Mouse (Mus musculus): Measurements from ENCODE around the gene Hist1h2bg.

DNA sequence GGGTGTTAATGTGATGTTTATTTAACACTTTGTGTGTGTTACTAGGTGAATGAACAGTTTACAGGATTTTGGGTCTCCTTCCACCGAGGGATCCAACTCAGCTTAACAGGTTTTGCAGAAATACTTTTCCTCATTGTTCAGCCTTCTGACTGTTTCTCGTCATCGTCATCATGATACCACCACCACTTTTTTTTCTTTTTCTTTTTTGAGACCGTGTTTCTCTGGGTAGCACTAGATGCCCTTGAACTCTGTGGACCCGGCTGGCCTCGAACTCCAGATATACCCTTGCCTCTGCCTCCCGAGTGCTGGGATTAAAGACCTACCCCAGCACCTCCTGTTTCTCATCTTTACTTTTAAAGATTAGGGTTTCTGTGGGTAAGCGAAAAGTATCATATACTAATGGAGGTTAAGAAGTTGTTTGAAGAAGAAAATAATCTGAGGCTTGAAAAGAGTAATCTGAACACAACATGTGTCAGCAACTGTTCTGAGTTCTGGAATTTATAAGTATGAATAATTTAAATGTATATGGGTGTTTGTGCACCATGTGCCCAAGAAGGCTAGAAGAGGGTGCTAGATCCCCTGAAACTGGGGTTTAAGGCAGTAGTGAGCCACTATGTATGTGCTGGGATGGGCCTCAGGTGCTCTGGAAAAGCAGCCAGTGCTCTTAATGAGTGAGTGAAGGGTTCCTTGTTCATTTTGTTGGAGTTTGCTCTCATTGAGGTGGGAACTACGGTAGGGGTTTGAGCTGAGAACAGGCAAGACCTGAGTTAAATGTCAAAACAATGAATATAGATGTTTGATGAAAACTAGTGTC lies 38.7 kb upstream of the Hist1h2bg start:
- TF ChIP-seq CTCF (IDR thresholded peaks at IDR 0.05; ENCODE audit: control insufficient read depth, insufficient read depth, low read length) (no peak), POLR2A (IDR thresholded peaks at IDR 0.05; ENCODE audit: borderline replicate concordance, control insufficient read depth, low read depth, low read length) (no peak)
